In genomic region chr7:130319799-130320556, GRCm38 (mm10) we compare ENCODE assay signal across 8 mouse cellular contexts.
DNase-seq lines count a peak whose midpoint lies in the region; ATAC-seq lines count a peak whose summit lies in the region.

No protein-coding gene starts in this region.

- no peaks in the 10 kb centered on the region for H3K27me3 ChIP-seq in kidney, embryonic 15.5 days
- H3K27me3 ChIP-seq in embryonic facial prominence, embryonic 12.5 days: no peaks in the 10 kb centered on the region
- no peaks in the 10 kb centered on the region for H3K27me3 ChIP-seq in lung, embryonic 16.5 days (ENCODE audit: control insufficient read depth, insufficient read depth, low read depth, low read length)

- H3K36me3 ChIP-seq in kidney, embryonic 15.5 days: no peaks in the 10 kb centered on the region
- no peaks in the 10 kb centered on the region for H3K36me3 ChIP-seq in embryonic facial prominence, embryonic 12.5 days
- H3K36me3 ChIP-seq in lung, embryonic 16.5 days (ENCODE audit: control insufficient read depth, insufficient read depth, low read length): no peaks in the 10 kb centered on the region

- no peak overlapping the region for H3K9ac ChIP-seq in kidney, embryonic 15.5 days
- H3K9ac ChIP-seq in embryonic facial prominence, embryonic 12.5 days: 0 out of 2 replicates have a peak overlapping the region, but pooled peaks have one; percentile 15
- H3K9ac ChIP-seq in lung, embryonic 16.5 days (ENCODE audit: low read length): no peak overlapping the region; the same call in 1 of the 2 replicates

- H3K4me3 ChIP-seq in kidney, embryonic 15.5 days (replicated peaks): no peak overlapping the region
- no peak overlapping the region for H3K4me3 ChIP-seq in embryonic facial prominence, embryonic 12.5 days
- no peak overlapping the region for H3K4me3 ChIP-seq in lung, embryonic 16.5 days (ENCODE audit: low read length)

- no peak overlapping the region for H3K4me2 ChIP-seq in kidney, embryonic 15.5 days
- no peak overlapping the region for H3K4me2 ChIP-seq in embryonic facial prominence, embryonic 12.5 days (replicated peaks)
- H3K4me2 ChIP-seq in lung, embryonic 16.5 days (ENCODE audit: low read depth, low read length): no peak overlapping the region

- no peak for DNase-seq in kidney, adult 11 months
- peak; percentile 66 to 76 for DNase-seq in heart, adult 18-20 months
- peak; percentile 84 for DNase-seq in kidney, postnatal 10 days
- DNase-seq in retina, postnatal 1 day: peak; percentile 84

- ATAC-seq in kidney, embryonic 15.5 days (replicated peaks; ENCODE audit: low FRiP score): peak; percentile 64; the same call in 1 of the 2 replicates
- peak; percentile 41; the same call in 1 of the 2 replicates for ATAC-seq in embryonic facial prominence, embryonic 12.5 days (ENCODE audit: insufficient number of reproducible peaks, insufficient read depth, low FRiP score, low TSS enrichment)
- ATAC-seq in lung, embryonic 16.5 days (ENCODE audit: low read depth): peak; percentile 84
- no peak for ATAC-seq in megakaryocyte progenitor cell, adult 5-6 weeks (replicated peaks; ENCODE audit: poor library complexity)

- peaks cover 20% of the 10 kb centered on the region for H3K4me1 ChIP-seq in kidney, embryonic 15.5 days
- H3K4me1 ChIP-seq in embryonic facial prominence, embryonic 12.5 days: peaks cover 13% of the 10 kb centered on the region; the same call in 1 of the 2 replicates
- H3K4me1 ChIP-seq in lung, embryonic 16.5 days (replicated peaks; ENCODE audit: control insufficient read depth, insufficient read depth, low read length): peaks cover 10% of the 10 kb centered on the region

- peak overlapping the region; percentile 66 for H3K27ac ChIP-seq in kidney, embryonic 15.5 days
- peak overlapping the region; percentile 74 for H3K27ac ChIP-seq in embryonic facial prominence, embryonic 12.5 days
- H3K27ac ChIP-seq in lung, embryonic 16.5 days (ENCODE audit: low read length): peak overlapping the region; percentile 53

- 41% methylated on average over 8 of the region's 8 CpGs for WGBS in kidney, embryonic 15.5 days
- 43% methylated on average over 8 of the region's 8 CpGs for WGBS in embryonic facial prominence, embryonic 12.5 days
- WGBS in lung, embryonic 16.5 days: 19% methylated on average over 8 of the region's 8 CpGs

- no peaks in the 10 kb centered on the region for H3K9me3 ChIP-seq in kidney, embryonic 15.5 days (replicated peaks)
- no peaks in the 10 kb centered on the region for H3K9me3 ChIP-seq in embryonic facial prominence, embryonic 12.5 days
- H3K9me3 ChIP-seq in lung, embryonic 16.5 days (ENCODE audit: control insufficient read depth, low read length): no peaks in the 10 kb centered on the region
